Mouse (Mus musculus) macrophage (primary cell): ENCODE measurements around the gene Ankrd23. TPM values are rescaled to one million over a fixed set of nuclear protein-coding genes. Genes with fewer than 3 reads are reported as not detected.
A peak's percentile ranks its signal among the peaks of the same experiment; 100 is the strongest.

Source experiments
- H3K27ac ChIP-seq: fragments of 350-480 bp; formaldehyde crosslinking; 2 replicates; pipeline ENCODE4 v1.9.0; 2021
- H3K36me3 ChIP-seq: fragments of 350-480 bp; formaldehyde crosslinking; 2 replicates; pipeline ENCODE4 v1.9.0; 2021; ENCODE audit errors: inconsistent target
- H3K4me3 ChIP-seq: fragments of 350-480 bp; formaldehyde crosslinking; 2 replicates; pipeline ENCODE4 v1.9.0; 2021; ENCODE audit errors: inconsistent target
- H3K79me2 ChIP-seq: fragments of 350-480 bp; formaldehyde crosslinking; 2 replicates; pipeline ENCODE4 v1.9.0; 2021; ENCODE audit errors: inconsistent target
- WGBS: methylation state at CpG from one replicate; pipeline ENCODE4 v1.1.7; 2026; ENCODE audit warnings: inconsistent platforms; ENCODE audit not compliant: missing documents; 5-methylcytosine and 5-hydroxymethylcytosine counted together
- polyA plus RNA-seq: library from polyadenylated mRNA; stranded (reverse); fragments of 250-400 nt; gene quantifications from 3 replicates; pipeline ENCODE4 v1.2.4, GENCODE M21; 2018; ENCODE audit warnings: inconsistent platforms

Gene Ankrd23
- polyA plus RNA-seq, 1 experiment from 2014 or later: 1.6 TPM

- 16% methylated on average over 6 of the region's 6 CpGs for WGBS
- Histone ChIP-seq H3K4me3 (no peak overlapping the region), H3K27ac (peak overlapping the region; percentile 47), H3K79me2 (no peaks in the 10 kb centered on the region), H3K36me3 (no peaks in the 10 kb centered on the region)
These were observed 34.9 kb upstream of the Ankrd23 start for GRCm38 (mm10) chr1:36571627-36572026.

DNA sequence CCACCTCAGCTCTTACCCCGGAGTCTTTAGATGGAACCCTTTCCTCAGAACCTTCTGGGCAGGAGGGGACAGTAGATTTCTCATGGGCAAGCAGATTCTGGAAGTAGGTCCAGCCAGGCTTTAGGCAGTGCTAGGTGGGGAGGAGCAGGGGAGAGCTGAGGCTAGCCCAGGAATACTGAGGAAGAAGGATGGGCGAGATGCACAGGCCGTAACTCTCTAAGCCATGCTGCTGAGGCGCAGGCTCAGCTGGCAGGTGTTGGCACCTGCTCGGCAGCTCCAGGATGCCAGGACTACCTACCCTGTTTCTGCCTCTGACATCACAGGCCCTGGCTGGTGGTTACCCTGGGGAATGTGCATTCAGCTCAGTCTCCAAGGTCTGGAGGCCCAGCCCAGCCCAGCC, 33.6 kb upstream of the Ankrd23 start:
- Histone ChIP-seq H3K27ac (no peak overlapping the region), H3K79me2 (no peaks in the 10 kb centered on the region), H3K36me3 (no peaks in the 10 kb centered on the region), H3K4me3 (no peak overlapping the region)
- 100% methylated on average over 5 of the region's 5 CpGs for WGBS

DNA sequence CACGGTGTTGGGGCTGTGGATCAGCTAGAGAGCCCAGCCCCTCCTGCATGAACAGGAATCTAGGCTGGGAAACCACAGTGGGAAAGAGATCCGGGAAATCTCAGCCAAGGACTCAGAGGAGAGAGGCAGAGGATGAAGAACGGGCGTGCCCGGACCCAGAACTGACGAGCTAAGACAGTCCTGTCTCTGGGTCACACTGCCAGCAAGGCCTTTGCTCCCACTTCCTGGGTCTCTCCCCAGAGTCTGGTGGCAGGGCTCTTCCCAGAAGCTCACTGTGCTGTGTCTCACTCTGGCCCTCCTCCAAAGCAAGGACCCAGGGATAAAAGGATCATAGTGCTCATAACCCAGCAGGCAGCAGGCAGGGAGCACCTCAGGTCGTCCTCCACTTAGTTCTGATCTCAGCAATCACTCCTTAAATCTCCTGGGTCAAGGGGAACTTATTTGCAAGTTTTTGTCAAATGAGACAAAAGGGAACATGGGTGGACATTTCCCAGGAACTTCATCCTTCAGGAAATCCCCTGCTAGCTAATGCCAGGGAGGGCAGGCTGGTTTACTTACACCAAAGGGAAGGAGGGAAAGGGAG, 33.1 kb upstream of the Ankrd23 start:
- 56% methylated on average over 7 of the region's 7 CpGs for WGBS
- Histone ChIP-seq H3K4me3 (no peak overlapping the region), H3K79me2 (no peaks in the 10 kb centered on the region), H3K36me3 (no peaks in the 10 kb centered on the region), H3K27ac (peak overlapping the region; percentile 28)

GRCm38 (mm10) chr1:36568776-36569175, 32.1 kb upstream of the Ankrd23 start:
- Histone ChIP-seq H3K27ac (peak overlapping the region; percentile 28; the same call in 1 of the 2 replicates), H3K79me2 (no peaks in the 10 kb centered on the region), H3K4me3 (no peak overlapping the region), H3K36me3 (no peaks in the 10 kb centered on the region)
- WGBS: 78% methylated on average over 4 of the region's 4 CpGs

DNA sequence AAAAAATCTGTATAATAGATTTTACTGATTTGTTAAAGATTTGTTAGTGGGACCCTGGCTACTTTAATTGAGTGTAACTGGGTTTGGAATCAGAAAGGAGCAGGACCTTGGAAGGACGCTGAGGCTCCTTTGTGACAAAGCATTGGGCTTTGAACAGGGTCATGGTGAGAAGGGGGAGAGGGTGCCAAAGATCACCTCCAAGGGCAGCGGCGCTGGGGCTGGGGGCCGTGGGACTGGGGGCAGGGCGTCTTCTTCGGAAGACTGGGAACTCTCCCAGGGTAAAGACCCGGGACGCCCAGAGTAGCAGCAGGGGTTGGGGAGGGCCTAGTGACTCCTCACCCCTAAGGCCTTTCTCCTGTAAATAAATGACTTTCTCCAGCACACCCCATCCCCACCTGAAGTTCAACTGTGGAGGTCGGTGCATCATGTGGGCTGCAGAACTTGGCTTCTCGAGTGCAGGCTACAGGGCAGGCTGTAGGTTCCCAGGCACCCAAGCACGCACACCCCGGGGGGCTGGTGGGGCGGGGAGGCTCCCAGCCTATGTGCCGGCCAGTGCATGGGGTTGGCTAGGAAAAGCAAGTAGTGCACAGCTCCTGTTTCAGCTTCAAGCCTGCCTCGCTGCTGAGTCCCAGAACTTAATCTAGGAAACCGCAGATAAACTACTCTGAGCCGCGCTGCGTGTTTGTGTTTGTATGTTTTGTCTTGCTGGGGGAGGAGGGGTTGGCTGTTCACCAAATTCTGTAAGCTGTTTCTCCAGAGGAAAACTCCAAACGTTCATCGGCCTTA, 31.3 kb upstream of the Ankrd23 start:
- H3K36me3 ChIP-seq: no peaks in the 10 kb centered on the region
- WGBS: 95% methylated on average over 21 of the region's 21 CpGs
- no peak overlapping the region for H3K4me3 ChIP-seq
- no peaks in the 10 kb centered on the region for H3K79me2 ChIP-seq
- H3K27ac ChIP-seq: no peak overlapping the region

DNA sequence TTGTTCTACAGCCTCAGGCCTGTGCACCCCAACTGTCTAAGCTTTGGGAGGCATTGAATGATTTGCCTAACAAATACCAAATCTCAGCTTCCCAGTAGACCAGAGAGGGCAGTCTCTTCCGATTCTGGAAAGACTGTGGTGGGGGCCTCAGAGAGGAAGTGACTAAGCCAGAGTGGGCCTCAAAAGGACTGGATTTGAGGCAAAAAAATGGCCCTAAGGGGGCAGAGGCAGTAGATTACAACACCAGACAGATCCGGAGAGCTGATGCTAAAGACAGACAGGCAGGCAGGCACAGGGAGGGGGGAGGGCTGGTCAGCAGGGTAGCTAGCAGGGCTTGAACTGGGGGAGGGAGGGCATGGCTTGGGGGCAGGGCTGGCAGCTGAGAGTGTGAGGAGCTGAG, 29.7 kb upstream of the Ankrd23 start:
- WGBS: 0% methylated on average over 2 of the region's 2 CpGs
- Histone ChIP-seq H3K4me3 (no peak overlapping the region), H3K36me3 (no peaks in the 10 kb centered on the region), H3K79me2 (no peaks in the 10 kb centered on the region), H3K27ac (peak overlapping the region; percentile 15; the same call in 1 of the 2 replicates)

- Histone ChIP-seq H3K27ac (no peak overlapping the region), H3K36me3 (no peaks in the 10 kb centered on the region), H3K4me3 (no peak overlapping the region), H3K79me2 (no peaks in the 10 kb centered on the region)
- 47% methylated on average over 6 of the region's 6 CpGs for WGBS
These were observed 27.4 kb upstream of the Ankrd23 start for GRCm38 (mm10) chr1:36564101-36564500.

- WGBS: 68% methylated on average over 4 of the region's 4 CpGs
- Histone ChIP-seq H3K79me2 (no peaks in the 10 kb centered on the region), H3K36me3 (no peaks in the 10 kb centered on the region), H3K27ac (no peak overlapping the region), H3K4me3 (no peak overlapping the region)
These were observed 26.9 kb upstream of the Ankrd23 start for GRCm38 (mm10) chr1:36563632-36564031.

DNA sequence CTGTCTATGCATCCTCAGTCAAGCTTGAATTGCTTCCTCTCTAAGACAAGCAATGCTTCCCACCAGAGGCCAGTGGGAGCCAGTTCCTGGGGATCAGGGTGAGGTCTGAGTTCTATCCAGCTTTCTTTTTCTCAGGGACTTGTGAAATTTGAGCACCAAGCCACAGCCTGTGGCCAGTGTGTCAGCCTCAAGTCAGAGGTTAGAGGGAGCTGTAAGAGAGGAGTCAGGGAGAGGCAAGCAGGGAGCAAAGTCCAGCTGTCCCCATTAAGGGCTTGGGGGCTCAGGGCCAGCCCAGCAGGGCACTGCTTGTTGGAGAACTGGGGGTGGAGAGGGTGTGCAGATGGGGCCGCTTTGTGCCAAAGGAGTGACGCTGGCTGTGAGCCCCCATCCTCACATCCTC, 26.5 kb upstream of the Ankrd23 start:
- no peak overlapping the region for H3K27ac ChIP-seq
- H3K36me3 ChIP-seq: no peaks in the 10 kb centered on the region
- 100% methylated on average over 2 of the region's 2 CpGs for WGBS
- H3K79me2 ChIP-seq: no peaks in the 10 kb centered on the region
- H3K4me3 ChIP-seq: no peak overlapping the region

GRCm38 (mm10) chr1:36562388-36562787, 25.7 kb upstream of the Ankrd23 start:
- Histone ChIP-seq H3K4me3 (no peak overlapping the region), H3K79me2 (no peaks in the 10 kb centered on the region), H3K27ac (no peak overlapping the region), H3K36me3 (no peaks in the 10 kb centered on the region)
- WGBS: 88% methylated on average over 4 of the region's 4 CpGs

- no peaks in the 10 kb centered on the region for H3K79me2 ChIP-seq
- H3K36me3 ChIP-seq: no peaks in the 10 kb centered on the region
- H3K4me3 ChIP-seq: no peak overlapping the region
- no peak overlapping the region for H3K27ac ChIP-seq
- 93% methylated on average over 6 of the region's 6 CpGs for WGBS
These were observed 24.2 kb upstream of the Ankrd23 start for GRCm38 (mm10) chr1:36560903-36561302.

DNA sequence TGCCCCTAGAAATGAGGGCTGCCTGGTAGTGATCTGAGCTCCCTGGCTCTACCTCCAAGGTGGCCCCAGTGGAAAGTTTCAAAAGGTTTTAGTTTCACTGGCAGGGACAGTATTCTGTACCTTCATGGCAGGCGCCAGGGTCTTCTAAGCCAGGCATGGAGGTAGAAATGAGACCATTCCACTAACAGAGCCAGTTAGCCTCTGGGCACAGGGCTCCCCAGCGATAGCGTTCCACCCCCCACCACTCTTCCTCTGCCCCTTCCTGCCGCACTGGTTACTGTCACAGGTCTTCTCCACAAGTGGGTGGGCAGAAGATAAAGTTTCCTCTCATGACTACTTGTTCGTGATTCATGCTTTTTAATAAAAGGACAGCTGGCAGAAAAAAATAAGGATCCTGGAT, 23.2 kb upstream of the Ankrd23 start:
- WGBS: 52% methylated on average over 5 of the region's 5 CpGs
- Histone ChIP-seq H3K36me3 (no peaks in the 10 kb centered on the region), H3K27ac (no peak overlapping the region), H3K79me2 (no peaks in the 10 kb centered on the region), H3K4me3 (no peak overlapping the region)

- 58% methylated on average over 4 of the region's 4 CpGs for WGBS
- Histone ChIP-seq H3K79me2 (no peaks in the 10 kb centered on the region), H3K4me3 (no peak overlapping the region), H3K27ac (no peak overlapping the region), H3K36me3 (no peaks in the 10 kb centered on the region; the same call in 1 of the 2 replicates)
These were observed 22.6 kb upstream of the Ankrd23 start for GRCm38 (mm10) chr1:36559256-36559655.

DNA sequence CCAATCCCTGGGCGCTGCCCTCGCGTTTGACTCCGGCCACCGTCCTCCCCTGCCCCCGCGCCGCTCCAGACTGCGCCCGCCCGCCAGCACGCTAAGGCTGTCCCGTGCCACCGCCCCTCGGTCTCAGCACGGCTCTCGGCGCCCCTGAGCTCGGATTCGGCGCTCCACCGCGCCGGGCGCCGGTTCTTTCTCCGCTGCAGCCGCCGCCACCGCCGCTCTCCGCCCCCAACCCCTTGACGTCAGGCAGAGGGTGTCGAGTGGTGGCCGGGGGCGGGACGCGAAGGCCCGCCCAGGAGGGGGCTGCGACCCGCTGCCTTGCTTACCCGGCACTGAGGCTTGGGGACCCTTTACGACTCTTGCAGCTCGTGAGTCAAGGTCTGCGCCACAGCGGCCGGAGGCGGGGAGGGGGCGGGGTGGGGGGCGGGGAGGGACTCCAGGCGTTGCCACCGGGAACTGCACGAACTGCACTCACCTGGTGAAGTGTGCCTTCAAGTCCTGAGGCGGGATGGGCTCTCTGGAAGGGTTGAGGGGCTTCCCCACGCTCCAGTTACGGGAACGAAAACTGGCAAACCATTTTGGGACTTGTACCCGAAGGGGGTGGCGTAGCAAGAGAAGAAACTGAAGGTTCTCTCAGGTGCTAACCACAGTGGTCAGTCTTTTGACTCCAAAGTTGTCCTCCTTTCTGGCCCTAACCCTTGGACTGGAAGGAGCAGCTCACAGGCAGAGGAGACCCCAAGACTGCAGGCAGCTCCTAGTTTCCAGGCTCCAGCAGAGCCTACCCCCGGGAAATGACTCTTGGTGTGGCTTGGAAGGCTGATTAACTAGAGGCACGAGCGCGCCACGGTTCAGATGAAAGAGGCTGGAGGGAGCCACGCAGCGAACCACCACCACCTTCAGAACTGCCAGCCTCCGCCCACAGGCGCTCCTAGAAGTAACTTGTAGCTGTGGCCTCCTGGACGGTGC, 21.6 kb upstream of the Ankrd23 start, which contains the start of gene Sema4c:
Gene Sema4c, minus strand, starts transcription at position 319 of the 963 bp plus-strand sequence.
- Histone ChIP-seq H3K79me2 (no peaks in the 10 kb centered on the region), H3K36me3 (peaks cover under 1% of the 10 kb centered on the region; the same call in 1 of the 2 replicates), H3K4me3 (peak within 1 kb of the TSS; percentile 67), H3K27ac (no peak within 1 kb of the TSS)
- 9% methylated on average over 51 of the region's 69 CpGs for WGBS
